Mouse (Mus musculus) subcutaneous adipose tissue, adult 2 months (tissue): Measurements from ENCODE around the gene Cdca7l. TPM values are rescaled to one million over a fixed set of nuclear protein-coding genes. Genes with fewer than 3 reads are reported as not detected.

Experiments used
- polyA plus RNA-seq: library from polyadenylated mRNA; depleted of rRNA; stranded (reverse); fragments of >200 nt; gene quantifications from 2 replicates; pipeline ENCODE4 v1.2.3, GENCODE M21; 2012; ENCODE audit warnings: low replicate concordance; rRNA removed

Cdca7l gene
- polyA plus RNA-seq = 5.9 and 8.2 TPM in 2 replicates

GRCm38 (mm10) chr12:117803989-117804388 lies at the start of gene Cdca7l:
Cdca7l (plus strand) TSS chr12:117804289.

